Mouse (Mus musculus) small intestine, adult 2 months (tissue): ENCODE results near the gene Ccdc144b. TPM values are rescaled to one million over a fixed set of nuclear protein-coding genes. Genes with fewer than 3 reads are reported as not detected.

ENCODE experiments used
- H3K27ac ChIP-seq: fragments of 200-500 bp; 2 replicates; pipeline ENCODE4 v1.5.1; 2012; ENCODE audit warnings: low read depth, low read length, control low read depth, inconsistent platforms; ENCODE audit not compliant: insufficient read depth
- H3K27me3 ChIP-seq: fragments of 200-500 bp; 2 replicates; pipeline ENCODE4 v1.6.1; 2012; ENCODE audit warnings: mild to moderate bottlenecking, moderate library complexity, low read length, inconsistent platforms; ENCODE audit not compliant: control insufficient read depth, insufficient read depth
- H3K36me3 ChIP-seq: fragments of 200-500 bp; 2 replicates; pipeline ENCODE4 v1.6.1; 2012; ENCODE audit warnings: mild to moderate bottlenecking, low read length, control low read depth, inconsistent platforms; ENCODE audit not compliant: control insufficient read depth, insufficient read depth
- H3K4me1 ChIP-seq: fragments of 200-500 bp; 2 replicates; pipeline ENCODE4 v1.6.1; 2012; ENCODE audit warnings: low read length, inconsistent platforms, mixed read lengths; ENCODE audit not compliant: control insufficient read depth, insufficient read depth, insufficient read length
- H3K4me3 ChIP-seq: fragments of 200-500 bp; 2 replicates; pipeline ENCODE4 v1.5.1; 2012; ENCODE audit warnings: low read depth, mild to moderate bottlenecking, control low read depth, inconsistent platforms, low read length, moderate library complexity
- CTCF ChIP-seq: fragments of 200-500 bp; IDR thresholded peaks from 2 replicates; pipeline ENCODE4 v1.5.1; 2012; ENCODE audit warnings: low read depth, mild to moderate bottlenecking, control low read depth, inconsistent platforms, low read length, moderate library complexity, mixed read lengths; ENCODE audit not compliant: insufficient replicate concordance, insufficient read length; ENCODE audit errors: extremely low read depth
- POLR2A ChIP-seq: fragments of 200-500 bp; IDR thresholded peaks from 2 replicates; pipeline ENCODE4 v1.6.1; 2012; ENCODE audit warnings: low read depth, mild to moderate bottlenecking, control low read depth, inconsistent platforms, low read length, moderate library complexity
- whole genome bisulfite sequencing: fragments of 180-500 bp; shearing (Covaris S2); methylation state at CpG from one replicate; pipeline ENCODE4 v1.1.7; 2018; 5-methylcytosine and 5-hydroxymethylcytosine counted together
- polyA plus RNA-seq: library from polyadenylated mRNA; depleted of rRNA; stranded (reverse); fragments of >200 nt; gene quantifications from 2 replicates; pipeline ENCODE4 v1.2.3, GENCODE M21; 2012

Gene Ccdc144b
- polyA plus RNA-seq, 1 experiment: not detected

GRCm38 (mm10) chr3:36065166-36065565 lies 11.8 kb upstream of the Ccdc144b start:
- Histone ChIP-seq H3K36me3 (peaks cover 3% of the 10 kb centered on the region), H3K4me1 (peaks cover 2% of the 10 kb centered on the region; the same call in 1 of the 2 replicates), H3K27me3 (no peaks in the 10 kb centered on the region; the same call in 1 of the 2 replicates), H3K4me3 (no peak overlapping the region), H3K27ac (no peak overlapping the region)
- TF ChIP-seq CTCF (no peak), POLR2A (no peak)
- WGBS: 95% methylated on average over 2 of the region's 2 CpGs

DNA sequence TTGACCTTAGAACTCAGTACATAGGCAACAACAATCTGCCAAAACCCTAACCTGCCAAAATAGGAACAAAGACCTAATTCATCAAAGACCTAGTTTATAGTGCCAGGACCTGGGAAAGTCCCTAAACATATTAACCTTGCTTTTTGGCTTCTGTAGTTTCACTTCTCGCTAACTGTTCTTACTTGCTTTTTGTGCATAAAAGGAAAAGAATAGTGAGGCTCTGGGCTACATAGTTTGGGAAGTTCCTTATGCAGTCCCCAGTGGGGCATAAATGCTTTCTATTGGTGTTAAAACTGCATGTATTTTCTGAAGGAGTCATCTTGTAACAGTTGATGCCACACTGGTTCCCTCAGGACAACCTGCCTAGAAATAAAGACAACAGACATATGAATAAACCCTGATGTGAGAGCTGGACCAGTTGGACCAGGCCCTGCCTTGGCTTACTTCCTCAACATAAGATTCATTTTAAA lies 11.3 kb upstream of the Ccdc144b start:
- no peaks in the 10 kb centered on the region; the same call in 1 of the 2 replicates for H3K27me3 ChIP-seq
- H3K4me3 ChIP-seq: no peak overlapping the region
- TF ChIP-seq CTCF: no peak
- no peak for TF ChIP-seq POLR2A
- peaks cover 2% of the 10 kb centered on the region; the same call in 1 of the 2 replicates for H3K4me1 ChIP-seq
- 64% methylated on average over 1 of the region's 1 CpGs for WGBS
- no peaks in the 10 kb centered on the region for H3K36me3 ChIP-seq
- no peak overlapping the region for H3K27ac ChIP-seq

- whole genome bisulfite sequencing: 33% methylated on average over 8 of the region's 8 CpGs
- Histone ChIP-seq H3K27ac (no peak overlapping the region), H3K36me3 (no peaks in the 10 kb centered on the region), H3K4me3 (no peak overlapping the region), H3K27me3 (no peaks in the 10 kb centered on the region; the same call in none of the 2 replicates), H3K4me1 (no peaks in the 10 kb centered on the region; the same call in 1 of the 2 replicates)
- TF ChIP-seq CTCF (peak; percentile 67; the same call in 1 of the 2 replicates), POLR2A (no peak)
Measured at GRCm38 (mm10) chr3:36060096-36060850, 6.9 kb upstream of the Ccdc144b start.

GRCm38 (mm10) chr3:36049106-36049505 lies 4.2 kb downstream of the Ccdc144b start:
- no peaks in the 10 kb centered on the region for H3K4me1 ChIP-seq
- H3K4me3 ChIP-seq: no peak overlapping the region
- H3K27me3 ChIP-seq: no peaks in the 10 kb centered on the region
- no peaks in the 10 kb centered on the region for H3K36me3 ChIP-seq
- 67% methylated on average over 1 of the region's 1 CpGs for WGBS
- TF ChIP-seq POLR2A (no peak), CTCF (no peak)
- no peak overlapping the region for H3K27ac ChIP-seq

DNA sequence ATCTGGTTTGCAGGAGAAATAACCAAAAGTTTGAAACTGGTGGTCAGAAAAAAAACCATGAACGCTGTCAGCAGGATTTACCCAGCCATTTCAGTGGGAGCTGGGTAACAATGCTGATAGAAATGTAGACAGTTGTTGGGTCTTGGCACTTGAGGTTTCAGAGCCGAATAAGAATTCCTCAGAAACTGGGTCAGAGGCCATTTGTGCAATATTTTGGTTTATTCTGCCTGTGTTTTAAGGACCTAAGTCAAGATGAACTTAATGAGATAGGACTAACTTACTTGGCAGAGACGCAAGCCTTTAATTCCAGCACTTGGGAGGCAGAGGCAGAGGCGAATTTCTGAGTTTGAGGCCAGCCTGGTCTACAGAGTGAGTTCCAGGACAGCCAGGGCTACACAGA lies 8.3 kb downstream of the Ccdc144b start:
- TF ChIP-seq POLR2A (no peak), CTCF (no peak)
- 61% methylated on average over 4 of the region's 4 CpGs for WGBS
- Histone ChIP-seq H3K4me1 (no peaks in the 10 kb centered on the region), H3K27me3 (no peaks in the 10 kb centered on the region), H3K36me3 (no peaks in the 10 kb centered on the region), H3K27ac (no peak overlapping the region), H3K4me3 (no peak overlapping the region)

- H3K27ac ChIP-seq: no peak overlapping the region
- no peak overlapping the region for H3K4me3 ChIP-seq
- TF ChIP-seq POLR2A (no peak), CTCF (no peak)
- H3K4me1 ChIP-seq: no peaks in the 10 kb centered on the region
- no peaks in the 10 kb centered on the region for H3K36me3 ChIP-seq
- H3K27me3 ChIP-seq: no peaks in the 10 kb centered on the region
Measured at GRCm38 (mm10) chr3:36044520-36044919, 8.8 kb downstream of the Ccdc144b start.

DNA sequence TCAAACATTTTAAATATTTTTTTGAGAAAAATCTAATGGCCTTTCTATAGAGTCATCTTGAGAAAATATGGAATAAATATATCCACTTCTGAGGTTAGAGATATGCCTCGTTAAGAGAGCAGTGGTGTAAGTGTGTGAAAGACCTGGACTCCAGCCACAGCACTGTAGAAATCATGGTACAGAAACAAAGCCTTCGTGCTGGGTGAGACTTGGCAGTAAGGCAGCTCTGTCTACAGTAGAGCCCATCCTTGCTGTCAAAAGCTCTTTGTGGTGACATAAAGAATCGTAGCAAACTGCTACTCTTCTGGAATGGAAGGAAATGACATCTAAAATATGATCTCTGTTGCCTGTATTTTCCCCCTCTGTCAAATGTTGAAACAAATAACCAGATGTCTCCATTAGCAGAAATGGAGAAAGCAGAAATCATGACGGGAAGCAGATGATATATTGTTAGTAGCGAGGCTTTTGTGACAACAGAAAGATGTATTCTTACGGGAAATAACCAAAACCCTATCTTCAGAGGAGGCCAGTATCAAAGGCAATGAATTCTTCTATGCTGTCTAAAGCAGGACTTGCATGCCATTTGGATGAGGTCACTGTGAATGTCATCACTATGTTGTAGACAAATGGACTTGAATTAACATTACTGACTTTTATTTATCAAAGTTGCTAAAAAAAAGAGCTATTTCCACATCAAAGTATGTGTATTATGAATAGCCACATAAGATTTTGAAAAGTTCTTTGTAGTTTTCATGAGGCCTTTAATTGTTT lies 21.4 kb downstream of the Ccdc144b start:
- Histone ChIP-seq H3K36me3 (no peaks in the 10 kb centered on the region), H3K27ac (no peak overlapping the region), H3K4me1 (no peaks in the 10 kb centered on the region), H3K27me3 (no peaks in the 10 kb centered on the region), H3K4me3 (no peak overlapping the region)
- 63% methylated on average over 6 of the region's 6 CpGs for WGBS
- no peak for TF ChIP-seq POLR2A
- no peak for TF ChIP-seq CTCF
